Mouse (Mus musculus) duodenum, adult 2 months (tissue): ENCODE measurements around the gene Bdh2. TPM values are rescaled to one million over a fixed set of nuclear protein-coding genes. Genes with fewer than 3 reads are reported as not detected.

Experiments
- polyA plus RNA-seq: library from polyadenylated mRNA; depleted of rRNA; stranded (reverse); fragments of >200 nt; gene quantifications from 2 replicates; pipeline ENCODE4 v1.2.3, GENCODE M21; 2012; ENCODE audit warnings: low replicate concordance; rRNA removed

Bdh2 gene
- 0.43 and 0.50 TPM in 2 replicates for polyA plus RNA-seq

GRCm38 (mm10) chr3:135280669-135281415, at the start of gene Bdh2:
Bdh2 (plus strand) TSS chr3:135281221.

GRCm38 (mm10) chr3:135307411-135308259, 26.6 kb downstream of the Bdh2 start, which contains the start of gene Slc9b2:
Slc9b2 (plus strand) TSS chr3:135307700.

GRCm38 (mm10) chr3:135347739-135348264, 66.8 kb downstream of the Bdh2 start, which contains the start of gene Slc9b1:
Slc9b1 (plus strand) TSS chr3:135348029.

Other genes with a start within 250 kb of the Bdh2 start
- 0.21 and 0.95 TPM in 2 replicates for gene Cenpe, start 68.7 kb upstream of the Bdh2 start, polyA plus RNA-seq
- 0.12 TPM in 1 of 2 replicates, not detected in the other for gene Slc9b2, start 26.5 kb downstream of the Bdh2 start, polyA plus RNA-seq
- gene Slc9b1, start 66.8 kb downstream of the Bdh2 start, polyA plus RNA-seq, result not detected in 2 replicates
- 29.1 and 45.0 TPM in 2 replicates for gene Cisd2, start 142.7 kb downstream of the Bdh2 start, polyA plus RNA-seq
- 201 and 222 TPM in 2 replicates for gene Ube2d3, start 156.9 kb downstream of the Bdh2 start, polyA plus RNA-seq
- gene Manba, start 204.4 kb downstream of the Bdh2 start, polyA plus RNA-seq, result 2.0 and 4.4 TPM in 2 replicates